Mouse (Mus musculus) megakaryocyte, embryonic 14.5 days (primary cell): ENCODE measurements around the gene Kcnc2.

ENCODE experiments used
- FLI1 ChIP-seq: IDR thresholded peaks from 2 replicates; pipeline ENCODE4 v1.6.1; 2012; ENCODE audit warnings: low read length, inconsistent platforms, mixed read lengths
- GATA1 ChIP-seq: IDR thresholded peaks from 3 replicates; pipeline ENCODE4 v1.6.1; 2012; ENCODE audit warnings: mixed read lengths, low read length, inconsistent platforms, borderline replicate concordance

- TF ChIP-seq GATA1 (no peak), FLI1 (no peak)
These were observed 166.0 kb downstream of the Kcnc2 start for GRCm38 (mm10) chr10:112436950-112437349.
